Mouse (Mus musculus) stomach, postnatal 0 days (tissue): ENCODE data around the gene Rer1. TPM values are rescaled to one million over a fixed set of nuclear protein-coding genes. Genes with fewer than 3 reads are reported as not detected.

ENCODE experiments used
- ATAC-seq: fragments of 200-750 bp; cut with Nextera tagmentation; 2 replicates; pipeline ENCODE4 v1.8.0; 2017; ENCODE audit not compliant: low FRiP score, low TSS enrichment
- DNase-seq: peaks from one replicate; pipeline ENCODE4 v3.0.0-alpha.2; 2016; ENCODE audit warnings: low spot score
- H3K27ac ChIP-seq: fragments of 300-500 bp; sonication (generic); replicated peaks from 2 replicates; pipeline ENCODE4 v1.5.1; 2014; ENCODE audit warnings: mild to moderate bottlenecking, control low read depth
- H3K27me3 ChIP-seq: fragments of 300-500 bp; sonication (generic); 2 replicates; pipeline ENCODE4 v1.6.1; 2014; ENCODE audit warnings: low read length; ENCODE audit not compliant: control insufficient read depth, insufficient read depth
- H3K36me3 ChIP-seq: fragments of 300-500 bp; sonication (generic); 2 replicates; pipeline ENCODE4 v1.6.1; 2014; ENCODE audit warnings: low read length, mixed read lengths; ENCODE audit not compliant: control insufficient read depth, insufficient read depth
- H3K4me1 ChIP-seq: fragments of 300-500 bp; sonication (generic); replicated peaks from 2 replicates; pipeline ENCODE4 v1.6.1; 2014; ENCODE audit warnings: antibody characterized with exemption; ENCODE audit not compliant: control insufficient read depth, insufficient read depth
- H3K4me2 ChIP-seq: fragments of 300-500 bp; sonication (generic); replicated peaks from 2 replicates; pipeline ENCODE4 v1.6.1; 2014; ENCODE audit warnings: low read depth, mild to moderate bottlenecking, control low read depth, moderate library complexity
- H3K4me3 ChIP-seq: fragments of 300-500 bp; sonication (generic); 2 replicates; pipeline ENCODE4 v1.5.1; 2014; ENCODE audit warnings: low read depth, low read length, control low read depth
- H3K9ac ChIP-seq: fragments of 300-500 bp; sonication (generic); 2 replicates; pipeline ENCODE4 v1.6.1; 2014; ENCODE audit warnings: mild to moderate bottlenecking, low read length, control low read depth, mixed read lengths
- H3K9me3 ChIP-seq: fragments of 300-500 bp; sonication (generic); 2 replicates; pipeline ENCODE4 v1.6.1; 2016; ENCODE audit warnings: low read length; ENCODE audit not compliant: control insufficient read depth
- CTCF ChIP-seq: IDR thresholded peaks from 2 replicates; pipeline ENCODE4 v1.5.1; 2016; ENCODE audit warnings: antibody characterized with exemption, low read depth, mild to moderate bottlenecking, moderate library complexity
- EP300 ChIP-seq: optimal IDR thresholded peaks from 2 replicates; pipeline ENCODE3; 2016; ENCODE audit warnings: antibody characterized with exemption
- WGBS: fragments of 180-500 bp; shearing (Covaris S2); extraction: QIAGEN DNeasy Blood & Tissue Kit; methylation state at CpG from one replicate; pipeline ENCODE4 v1.1.7; 2014; 5-methylcytosine and 5-hydroxymethylcytosine counted together
- polyA plus RNA-seq: library from polyadenylated mRNA; unstranded; fragments of >200 nt; fragmentation: Nextera tagmentation; extraction: Ambion mirVana; gene quantifications from 2 replicates; pipeline ENCODE4 v1.2.1, GENCODE M21; 2015

Rer1 gene
- polyA plus RNA-seq, result 182 and 185 TPM in 2 replicates

- Histone ChIP-seq H3K27me3 (no peaks in the 10 kb centered on the region), H3K9ac (peak within 1 kb of the TSS; percentile 95), H3K4me2 (peak within 1 kb of the TSS; percentile 81), H3K36me3 (peaks cover 4% of the 10 kb centered on the region; the same call in 1 of the 2 replicates), H3K4me1 (peaks cover 7% of the 10 kb centered on the region), H3K4me3 (peak within 1 kb of the TSS; percentile 89), H3K27ac (peak within 1 kb of the TSS; percentile 95), H3K9me3 (no peaks in the 10 kb centered on the region)
- ATAC-seq (peak; percentile 97), DNase-seq (peak; percentile 100)
- peak; percentile 14; the same call in 1 of the 2 replicates for TF ChIP-seq CTCF
- TF ChIP-seq EP300, result no peak
- under 1% methylated on average over 73 of the region's 85 CpGs for WGBS
Measured at GRCm38 (mm10) chr4:155086108-155087024, at the start of gene Rer1, which contains the start of gene Morn1. Gene Rer1, minus strand, starts transcription at chr4:155086382. Gene Morn1, plus strand, starts transcription at chr4:155086577.

GRCm38 (mm10) chr4:155134686-155135172 is 48.5 kb upstream of the Rer1 start:
- Histone ChIP-seq H3K36me3 (no peaks in the 10 kb centered on the region), H3K9me3 (no peaks in the 10 kb centered on the region), H3K9ac (no peak overlapping the region), H3K27ac (peak overlapping the region; percentile 69; the same call in 1 of the 2 replicates), H3K4me3 (no peak overlapping the region), H3K4me2 (no peak overlapping the region), H3K4me1 (0 out of 2 replicates have a peak, but pooled peaks cover 6% of the 10 kb centered on the region), H3K27me3 (no peaks in the 10 kb centered on the region)
- ATAC-seq (no peak), DNase-seq (no peak)
- 92% methylated on average over 7 of the region's 7 CpGs for WGBS
- no peak for TF ChIP-seq EP300
- TF ChIP-seq CTCF, result no peak

- peak; percentile 48 for DNase-seq
- ATAC-seq, result peak; percentile 73
- H3K4me3 ChIP-seq, result no peak overlapping the region
- 27% methylated on average over 20 of the region's 20 CpGs for WGBS
- no peaks in the 10 kb centered on the region for H3K9me3 ChIP-seq
- no peak overlapping the region; the same call in 1 of the 2 replicates for H3K9ac ChIP-seq
- H3K36me3 ChIP-seq, result no peaks in the 10 kb centered on the region
- H3K4me2 ChIP-seq, result no peak overlapping the region
- H3K4me1 ChIP-seq, result 0 out of 2 replicates have a peak, but pooled peaks cover 9% of the 10 kb centered on the region
- peak overlapping the region; percentile 69 for H3K27ac ChIP-seq
- TF ChIP-seq EP300 (no peak), CTCF (no peak)
- no peaks in the 10 kb centered on the region for H3K27me3 ChIP-seq
Measured at GRCm38 (mm10) chr4:155133658-155134417, 47.7 kb upstream of the Rer1 start.

- 44% methylated on average over 3 of the region's 3 CpGs for WGBS
- ATAC-seq, result no peak
Measured at GRCm38 (mm10) chr4:155133188-155133587, 47.0 kb upstream of the Rer1 start.

GRCm38 (mm10) chr4:155130616-155131015 is 44.4 kb upstream of the Rer1 start:
- no peak for ATAC-seq
- TF ChIP-seq EP300, result no peak
- TF ChIP-seq CTCF, result no peak
- Histone ChIP-seq H3K27ac (peak overlapping the region; percentile 85), H3K27me3 (no peaks in the 10 kb centered on the region), H3K4me1 (0 out of 2 replicates have a peak, but pooled peaks cover 9% of the 10 kb centered on the region), H3K9me3 (no peaks in the 10 kb centered on the region), H3K36me3 (no peaks in the 10 kb centered on the region), H3K9ac (no peak overlapping the region), H3K4me3 (no peak overlapping the region), H3K4me2 (no peak overlapping the region)
- DNase-seq, result no peak
- 55% methylated on average over 7 of the region's 7 CpGs for WGBS

More at GRCm38 (mm10) chr4:155133188-155133587, 47.0 kb upstream of the Rer1 start:
- Histone ChIP-seq H3K4me1 (0 out of 2 replicates have a peak, but pooled peaks cover 9% of the 10 kb centered on the region), H3K27ac (peak overlapping the region; percentile 69), H3K4me2 (no peak overlapping the region), H3K4me3 (no peak overlapping the region), H3K36me3 (no peaks in the 10 kb centered on the region), H3K27me3 (no peaks in the 10 kb centered on the region), H3K9ac (peak overlapping the region; percentile 13; the same call in 1 of the 2 replicates), H3K9me3 (no peaks in the 10 kb centered on the region)
- no peak for DNase-seq
- no peak for TF ChIP-seq CTCF
- no peak for TF ChIP-seq EP300
